Mouse (Mus musculus) natural killer cell, adult 2 months (primary cell): ENCODE results near the gene Fut2.

Experiments
- DNase-seq, 2 experiments: peaks; one replicate each; pipeline ENCODE4 v3.0.0; 2022; ENCODE audit warnings: low spot score in 2 of 2

The Fut2 gene

GRCm38 (mm10) chr7:45702809-45703520 is 36.8 kb upstream of the Fut2 start:
- DNase-seq = no peak

- no peak for DNase-seq
Measured at GRCm38 (mm10) chr7:45702316-45702715, 36.1 kb upstream of the Fut2 start.

- DNase-seq = no peak
Measured at GRCm38 (mm10) chr7:45701607-45702006, 35.4 kb upstream of the Fut2 start.

GRCm38 (mm10) chr7:45701072-45701471 is 34.9 kb upstream of the Fut2 start:
- DNase-seq = no peak

GRCm38 (mm10) chr7:45700301-45701015 is 34.3 kb upstream of the Fut2 start:
- DNase-seq = peak; percentile 60 to 64

GRCm38 (mm10) chr7:45699523-45700141 is 33.4 kb upstream of the Fut2 start, which contains the start of gene Car11:
Car11 (plus strand) TSS chr7:45699843.
- DNase-seq = no peak

GRCm38 (mm10) chr7:45697894-45698293 is 31.7 kb upstream of the Fut2 start:
- DNase-seq = no peak

- DNase-seq = no peak
Measured at GRCm38 (mm10) chr7:45695098-45695497, 28.9 kb upstream of the Fut2 start.

- no peak for DNase-seq
Measured at GRCm38 (mm10) chr7:45693921-45694591, 27.9 kb upstream of the Fut2 start, which contains the start of gene Sec1. Sec1 (minus strand) TSS chr7:45694402.

- no peak for DNase-seq
Measured at GRCm38 (mm10) chr7:45692364-45692763, 26.2 kb upstream of the Fut2 start.

- DNase-seq = no peak
Measured at GRCm38 (mm10) chr7:45689800-45690199, 23.6 kb upstream of the Fut2 start.

GRCm38 (mm10) chr7:45689099-45689498 is 22.9 kb upstream of the Fut2 start:
- DNase-seq = no peak

- no peak for DNase-seq
Measured at GRCm38 (mm10) chr7:45686841-45687240, 20.6 kb upstream of the Fut2 start.

- no peak for DNase-seq
Measured at GRCm38 (mm10) chr7:45685811-45686210, 19.6 kb upstream of the Fut2 start.

- DNase-seq = no peak
Measured at GRCm38 (mm10) chr7:45683396-45684050, 17.3 kb upstream of the Fut2 start, which contains the start of gene Ntn5. Ntn5 (plus strand) TSS chr7:45684022.

GRCm38 (mm10) chr7:45682144-45683126 is 16.2 kb upstream of the Fut2 start:
- DNase-seq = peak; percentile 53 to 77

- peak in 1 of 2 experiments; percentile 66 for DNase-seq
Measured at GRCm38 (mm10) chr7:45681046-45681736, 15.0 kb upstream of the Fut2 start.

GRCm38 (mm10) chr7:45679966-45680621 is 13.9 kb upstream of the Fut2 start:
- no peak for DNase-seq

GRCm38 (mm10) chr7:45678513-45678912 is 12.3 kb upstream of the Fut2 start:
- DNase-seq = no peak
